Mouse (Mus musculus): Measurements from ENCODE around the gene Rnaseh2a.

DNA sequence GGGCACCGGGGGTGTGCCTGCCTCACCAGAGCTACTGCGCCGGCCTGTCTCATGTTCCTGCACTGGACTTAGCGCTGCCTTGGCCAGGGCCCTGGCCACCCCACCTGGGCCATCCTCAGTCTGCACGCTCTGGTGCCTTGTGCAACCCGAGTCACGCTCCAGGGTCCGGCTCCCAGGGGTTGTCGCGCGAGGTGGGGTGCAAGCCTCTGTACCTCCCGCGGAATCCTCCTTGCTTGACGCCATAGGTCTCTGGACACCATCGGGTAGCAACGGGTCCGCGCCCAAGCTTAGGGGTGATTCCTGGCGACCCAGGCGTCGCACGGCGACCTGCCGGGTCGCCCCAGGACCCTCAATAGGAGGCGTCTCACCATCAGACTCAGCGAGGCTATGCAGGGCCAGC lies 57.2 kb downstream of the Rnaseh2a start:
- no peak for TF ChIP-seq CTCF (IDR thresholded peaks at IDR 0.05; ENCODE audit: borderline replicate concordance, control insufficient read depth, extremely low read depth, insufficient read depth, low read length, poor library complexity)
- TF ChIP-seq POLR2A (IDR thresholded peaks at IDR 0.05; ENCODE audit: control insufficient read depth, extremely low read depth, insufficient read depth, low read length, poor library complexity), result no peak

Measured in thymus, adult 2 months (tissue).